Mouse (Mus musculus) hindbrain, embryonic 10.5 days (tissue): ENCODE results near the gene Osbpl3. TPM values are rescaled to one million over a fixed set of nuclear protein-coding genes. Genes with fewer than 3 reads are reported as not detected.

Source experiments
- DNase-seq: peaks from one replicate; pipeline ENCODE4 v3.0.0-alpha.2; 2017; ENCODE audit warnings: low spot score
- H3K27ac ChIP-seq: fragments of 300-500 bp; sonication (generic); 2 replicates; pipeline ENCODE4 v1.5.1; 2016; ENCODE audit warnings: mild to moderate bottlenecking, moderate library complexity
- H3K27me3 ChIP-seq: fragments of 300-500 bp; sonication (generic); 2 replicates; pipeline ENCODE4 v1.6.1; 2016; ENCODE audit warnings: mild to moderate bottlenecking; ENCODE audit not compliant: poor library complexity, insufficient read depth, severe bottlenecking
- H3K36me3 ChIP-seq: fragments of 300-500 bp; sonication (generic); 2 replicates; pipeline ENCODE4 v1.6.1; 2016; ENCODE audit warnings: mild to moderate bottlenecking, moderate library complexity
- H3K4me1 ChIP-seq: fragments of 300-500 bp; sonication (generic); replicated peaks from 2 replicates; pipeline ENCODE4 v1.6.1; 2016; ENCODE audit warnings: mild to moderate bottlenecking
- H3K4me3 ChIP-seq: fragments of 300-500 bp; sonication (generic); 2 replicates; pipeline ENCODE4 v1.5.1; 2016; ENCODE audit warnings: mild to moderate bottlenecking, moderate library complexity
- H3K9me3 ChIP-seq: fragments of 300-500 bp; sonication (generic); 2 replicates; pipeline ENCODE4 v1.6.1; 2016; ENCODE audit warnings: mild to moderate bottlenecking, moderate library complexity
- WGBS: fragments of 180-500 bp; shearing (Covaris S2); methylation state at CpG from one replicate; pipeline ENCODE4 v1.1.7; 2016; 5-methylcytosine and 5-hydroxymethylcytosine counted together
- polyA plus RNA-seq: library from polyadenylated mRNA; unstranded; fragments of >200 nt; fragmentation: Nextera tagmentation; extraction: Ambion mirVana; gene quantifications from 2 replicates; pipeline ENCODE4 v1.2.1, GENCODE M21; 2016

The Osbpl3 gene
- polyA plus RNA-seq, 1 experiment from 2014 or later: 6.2 TPM

DNA sequence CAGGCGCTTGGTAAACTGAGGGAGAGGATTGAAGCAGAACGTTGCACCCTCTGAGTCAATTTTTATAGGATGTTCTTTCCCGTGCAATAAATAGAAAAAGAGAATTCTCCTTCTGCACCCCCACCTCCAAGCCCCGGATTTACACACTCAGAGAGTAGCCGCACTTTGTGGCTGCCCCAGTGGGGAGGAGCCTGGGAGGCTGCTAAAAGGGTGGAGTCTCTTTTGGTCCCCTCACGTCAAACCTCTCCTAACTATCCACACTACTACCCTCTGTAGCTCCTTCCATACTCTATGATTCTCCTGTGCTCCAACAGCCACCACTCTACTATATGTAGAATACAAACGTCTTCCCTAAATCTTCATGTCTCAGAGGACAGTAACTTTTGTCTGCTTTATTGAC is 193.7 kb downstream of the Osbpl3 start:
- no peak for DNase-seq
- Histone ChIP-seq H3K27me3 (no peaks in the 10 kb centered on the region), H3K4me3 (peak overlapping the region; percentile 61), H3K4me1 (peaks cover 19% of the 10 kb centered on the region), H3K27ac (peak overlapping the region; percentile 89), H3K9me3 (no peaks in the 10 kb centered on the region), H3K36me3 (no peaks in the 10 kb centered on the region)
- 25% methylated on average over 7 of the region's 7 CpGs for WGBS

- peak overlapping the region; percentile 61 for H3K4me3 ChIP-seq
- no peaks in the 10 kb centered on the region for H3K27me3 ChIP-seq
- H3K36me3 ChIP-seq: no peaks in the 10 kb centered on the region
- DNase-seq: no peak
- H3K4me1 ChIP-seq: peaks cover 19% of the 10 kb centered on the region
- peak overlapping the region; percentile 89 for H3K27ac ChIP-seq
- no peaks in the 10 kb centered on the region for H3K9me3 ChIP-seq
- under 1% methylated on average over 6 of the region's 6 CpGs for WGBS
These were observed 194.1 kb downstream of the Osbpl3 start for GRCm38 (mm10) chr6:50261922-50262261.

DNA sequence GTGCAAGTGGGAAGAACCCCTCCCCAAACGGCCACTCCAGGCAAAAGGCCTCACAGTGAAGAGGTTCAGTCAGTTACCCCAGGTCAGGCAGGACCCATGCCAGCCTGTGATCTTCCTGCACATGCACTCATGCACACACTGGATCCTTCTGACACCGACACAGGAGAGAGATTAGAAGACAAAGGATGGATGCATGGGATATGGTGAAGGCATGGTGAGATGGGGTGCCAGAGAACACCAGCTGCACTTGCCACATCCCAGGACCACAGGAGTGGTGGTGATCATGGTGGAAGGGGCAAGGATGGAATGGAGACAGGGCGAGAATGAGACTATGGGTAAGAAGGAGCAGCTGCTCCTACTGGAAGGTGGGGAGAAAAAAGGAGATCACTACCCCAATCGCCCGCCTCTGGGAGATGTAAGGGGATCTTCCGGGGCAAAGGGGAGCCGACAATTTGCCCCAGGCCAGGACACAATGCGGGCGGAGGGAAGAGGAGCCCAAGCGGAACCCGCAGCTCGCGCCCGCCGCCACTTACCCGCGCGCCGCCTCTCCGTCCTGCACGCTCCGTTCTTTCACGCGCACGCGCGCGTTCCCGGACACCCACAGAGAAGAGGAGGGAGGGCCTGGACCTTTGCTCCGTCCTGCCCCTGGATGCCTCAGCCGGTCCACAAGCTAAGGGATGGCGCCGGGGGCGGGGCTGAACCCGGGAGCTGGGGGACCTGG is 194.6 kb downstream of the Osbpl3 start:
- WGBS: 3% methylated on average over 35 of the region's 35 CpGs

GRCm38 (mm10) chr6:50255356-50255755 is 200.6 kb downstream of the Osbpl3 start:
- no peak overlapping the region for H3K27ac ChIP-seq
- no peaks in the 10 kb centered on the region for H3K36me3 ChIP-seq
- H3K4me3 ChIP-seq: no peak overlapping the region
- no peak for DNase-seq
- H3K9me3 ChIP-seq: no peaks in the 10 kb centered on the region
- 78% methylated on average over 5 of the region's 5 CpGs for WGBS
- no peaks in the 10 kb centered on the region for H3K27me3 ChIP-seq
- H3K4me1 ChIP-seq: no peaks in the 10 kb centered on the region

More for the DNA sequence above, 194.6 kb downstream of the Osbpl3 start:
- DNase-seq: peak; percentile 89
- Histone ChIP-seq H3K4me3 (peak overlapping the region; percentile 61), H3K27me3 (no peaks in the 10 kb centered on the region), H3K9me3 (no peaks in the 10 kb centered on the region), H3K4me1 (peaks cover 19% of the 10 kb centered on the region), H3K36me3 (no peaks in the 10 kb centered on the region), H3K27ac (peak overlapping the region; percentile 89)

DNA sequence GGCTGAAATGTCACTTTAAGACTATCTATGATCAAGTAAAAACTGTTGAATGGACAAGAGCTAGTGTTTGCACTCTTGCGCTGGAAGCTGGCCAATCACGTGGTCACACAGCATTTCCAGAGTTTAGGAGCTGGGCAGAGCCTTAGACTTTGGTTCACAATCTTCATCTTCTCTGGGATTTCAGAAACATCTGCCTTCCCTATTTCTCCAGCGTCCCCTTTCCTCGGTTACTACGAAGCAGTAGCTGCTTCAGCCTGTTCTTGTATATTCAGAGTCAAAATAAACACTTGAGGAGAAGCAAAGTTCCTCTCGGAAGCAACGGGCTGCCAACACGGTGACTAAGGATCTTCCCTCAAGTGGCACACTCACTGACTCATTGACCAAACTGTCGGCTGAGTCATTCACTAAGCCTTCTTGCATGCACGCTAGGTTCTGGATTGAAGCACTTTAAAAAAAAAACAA is 201.2 kb downstream of the Osbpl3 start:
- no peak overlapping the region for H3K27ac ChIP-seq
- WGBS: 74% methylated on average over 10 of the region's 10 CpGs
- no peak for DNase-seq
- H3K36me3 ChIP-seq: no peaks in the 10 kb centered on the region
- no peaks in the 10 kb centered on the region for H3K27me3 ChIP-seq
- H3K9me3 ChIP-seq: no peaks in the 10 kb centered on the region
- no peak overlapping the region for H3K4me3 ChIP-seq
- no peaks in the 10 kb centered on the region for H3K4me1 ChIP-seq

GRCm38 (mm10) chr6:50252690-50253089 is 203.3 kb downstream of the Osbpl3 start:
- H3K9me3 ChIP-seq: no peaks in the 10 kb centered on the region
- WGBS: 81% methylated on average over 5 of the region's 5 CpGs
- H3K27ac ChIP-seq: no peak overlapping the region
- H3K4me3 ChIP-seq: no peak overlapping the region
- no peak for DNase-seq
- no peaks in the 10 kb centered on the region for H3K27me3 ChIP-seq
- no peaks in the 10 kb centered on the region for H3K36me3 ChIP-seq
- no peaks in the 10 kb centered on the region for H3K4me1 ChIP-seq

- H3K4me1 ChIP-seq: no peaks in the 10 kb centered on the region
- no peak for DNase-seq
- no peaks in the 10 kb centered on the region for H3K9me3 ChIP-seq
- H3K4me3 ChIP-seq: no peak overlapping the region
- H3K27me3 ChIP-seq: no peaks in the 10 kb centered on the region
- no peaks in the 10 kb centered on the region for H3K36me3 ChIP-seq
- H3K27ac ChIP-seq: no peak overlapping the region
- WGBS: 89% methylated on average over 4 of the region's 4 CpGs
These were observed 208.2 kb downstream of the Osbpl3 start for GRCm38 (mm10) chr6:50247791-50248190.

GRCm38 (mm10) chr6:50247356-50247755 is 208.6 kb downstream of the Osbpl3 start:
- no peak for DNase-seq
- Histone ChIP-seq H3K27me3 (no peaks in the 10 kb centered on the region), H3K9me3 (no peaks in the 10 kb centered on the region), H3K4me1 (no peaks in the 10 kb centered on the region), H3K4me3 (no peak overlapping the region), H3K27ac (no peak overlapping the region), H3K36me3 (no peaks in the 10 kb centered on the region)
- 74% methylated on average over 2 of the region's 2 CpGs for WGBS

GRCm38 (mm10) chr6:50244967-50245366 is 211.0 kb downstream of the Osbpl3 start:
- no peak overlapping the region for H3K27ac ChIP-seq
- no peaks in the 10 kb centered on the region for H3K9me3 ChIP-seq
- no peak for DNase-seq
- 81% methylated on average over 4 of the region's 4 CpGs for WGBS
- no peaks in the 10 kb centered on the region for H3K36me3 ChIP-seq
- H3K4me3 ChIP-seq: no peak overlapping the region
- H3K4me1 ChIP-seq: no peaks in the 10 kb centered on the region
- no peaks in the 10 kb centered on the region for H3K27me3 ChIP-seq

DNA sequence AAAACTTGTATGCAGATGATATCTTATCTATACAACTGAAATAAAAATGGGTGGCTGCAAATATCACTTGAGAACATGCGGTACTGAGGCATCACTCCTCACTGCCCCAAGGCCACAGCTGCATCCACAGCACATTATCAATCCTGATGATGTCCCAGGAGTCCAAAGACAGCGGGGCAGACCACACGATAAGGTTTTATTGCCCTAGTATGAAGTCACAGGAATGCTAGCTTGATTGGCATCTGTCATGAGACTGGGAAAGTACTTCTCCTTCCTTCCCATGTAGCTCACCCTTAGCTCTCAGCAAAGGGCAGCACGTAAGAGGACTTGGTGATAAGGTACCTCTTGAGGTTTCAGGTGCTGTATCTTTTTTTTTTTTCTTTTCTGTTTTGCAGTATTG is 211.9 kb downstream of the Osbpl3 start:
- no peak overlapping the region for H3K4me3 ChIP-seq
- H3K27me3 ChIP-seq: no peaks in the 10 kb centered on the region
- no peaks in the 10 kb centered on the region for H3K36me3 ChIP-seq
- no peak for DNase-seq
- no peak overlapping the region for H3K27ac ChIP-seq
- H3K9me3 ChIP-seq: no peaks in the 10 kb centered on the region
- WGBS: 88% methylated on average over 4 of the region's 4 CpGs
- H3K4me1 ChIP-seq: no peaks in the 10 kb centered on the region

Other genes starting within 250 kb of the Osbpl3 start
- 41.7 and 47.0 TPM in 2 replicates for gene Gsdme, start 192.3 kb downstream of the Osbpl3 start, polyA plus RNA-seq
- gene Cycs, start 110.3 kb upstream of the Osbpl3 start, polyA plus RNA-seq: 75.5 and 82.5 TPM in 2 replicates
- gene 4921507P07Rik, start 140.4 kb upstream of the Osbpl3 start, polyA plus RNA-seq: 0.39 and 0.93 TPM in 2 replicates
- gene Npvf, start 198.2 kb upstream of the Osbpl3 start, polyA plus RNA-seq: not detected in 2 replicates